Mouse (Mus musculus) kidney, postnatal 36 days (tissue): Measurements from ENCODE around the gene Bcl7a.

ENCODE experiments used
- DNase-seq, 2 experiments: peaks; one replicate each; pipeline ENCODE4 v3.0.0; 2021 to 2022; ENCODE audit warnings: mixed read lengths in 2 of 2

Bcl7a gene

DNA sequence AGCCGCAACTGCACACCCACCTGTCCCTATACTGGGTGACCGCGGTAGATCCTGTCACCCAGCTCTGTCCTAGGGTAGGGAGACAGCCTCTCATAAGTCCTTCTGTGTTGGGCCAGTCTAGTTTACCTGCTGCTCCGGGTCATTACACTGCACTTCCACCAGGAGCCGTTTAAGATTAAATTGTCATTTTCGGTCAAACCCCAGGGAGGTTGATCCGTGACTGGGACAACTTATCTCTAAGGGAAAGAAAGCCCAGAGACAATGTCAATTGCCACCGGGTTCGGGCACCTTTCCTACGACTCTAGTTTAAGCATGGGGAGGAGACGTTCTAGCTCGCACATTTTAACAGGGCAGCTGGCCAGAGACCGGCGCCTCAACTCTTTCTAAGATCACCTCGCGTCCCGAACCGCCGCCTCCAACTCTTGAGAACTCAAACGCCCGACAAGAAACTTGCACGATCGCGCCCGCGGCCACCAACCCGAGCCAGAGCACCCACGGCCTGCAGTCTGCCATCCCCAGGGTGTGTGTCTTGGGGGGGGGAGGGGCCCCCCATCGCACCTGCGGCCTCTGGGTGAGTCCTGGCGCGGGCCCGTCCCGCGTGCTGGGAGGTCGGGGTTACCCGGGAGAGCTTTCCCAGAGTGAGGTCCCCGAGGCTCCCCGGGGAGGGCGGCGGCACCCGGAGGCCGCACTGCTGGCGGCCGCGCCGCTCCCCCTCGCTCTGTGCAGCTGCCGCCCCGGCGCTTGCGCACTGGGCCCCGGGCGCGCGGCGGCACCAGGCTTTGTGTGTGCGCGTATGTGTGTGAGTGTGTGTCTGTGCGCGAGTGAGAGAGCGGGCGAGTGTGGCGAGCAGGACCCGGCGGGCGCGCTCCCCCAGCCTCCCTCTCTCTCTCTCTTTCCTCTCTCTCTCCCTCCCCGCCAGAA lies at the start of gene Bcl7a:
Bcl7a (plus strand) TSS at position 128 of the 921 bp plus-strand sequence.
- peak; percentile 91 to 94 for DNase-seq

DNA sequence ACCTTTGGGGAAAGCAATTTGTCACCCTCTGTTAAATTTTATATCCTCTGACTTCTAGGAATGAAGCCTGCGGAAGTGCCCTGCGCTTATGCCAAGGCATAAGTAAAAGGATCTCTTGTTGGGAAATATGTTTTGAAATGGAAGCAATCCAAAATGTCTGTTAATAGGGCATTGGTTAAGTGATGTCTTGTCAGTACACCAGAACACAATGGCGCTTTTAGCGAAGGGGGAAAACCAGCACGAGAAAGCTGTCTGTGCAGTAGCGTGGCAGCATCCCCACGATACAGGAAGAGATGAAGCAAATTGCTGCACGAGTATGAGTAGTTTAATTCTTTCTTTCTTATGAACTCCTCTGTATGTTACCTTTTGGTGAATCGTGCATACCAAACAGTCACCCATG lies 49.0 kb upstream of the Bcl7a start:
- DNase-seq = no peak

DNA sequence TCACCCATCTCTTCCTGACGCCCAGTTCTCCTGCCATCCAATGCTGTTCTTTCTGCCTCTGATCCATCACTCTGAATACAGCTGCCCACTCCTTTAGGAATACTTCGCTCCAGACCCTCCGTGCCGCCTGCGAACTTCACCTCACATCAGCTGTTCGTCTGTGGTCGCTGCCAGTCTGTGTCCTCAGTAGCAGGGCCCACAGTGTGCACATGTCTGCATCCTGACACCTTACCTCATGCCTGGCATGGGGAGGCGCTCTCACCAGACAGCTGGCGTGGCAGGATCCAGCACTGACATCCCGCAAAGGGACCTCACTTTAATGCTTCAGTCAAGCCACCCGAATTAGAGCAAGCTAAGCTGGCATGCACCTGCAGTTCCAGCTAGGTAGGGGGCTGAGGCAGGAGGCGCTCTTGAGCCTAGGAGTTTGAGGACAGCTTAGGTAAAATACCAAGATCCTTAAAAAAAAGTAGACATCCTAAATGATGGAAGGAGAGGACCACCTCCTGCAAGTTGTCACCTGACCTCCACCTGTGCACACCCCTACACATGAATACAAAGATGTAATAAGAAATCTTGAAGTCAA lies 47.3 kb upstream of the Bcl7a start:
- DNase-seq = peak in 1 of 2 experiments; percentile 63

GRCm38 (mm10) chr5:123296972-123297754 lies 46.5 kb upstream of the Bcl7a start:
- DNase-seq = peak; percentile 53 to 67

DNA sequence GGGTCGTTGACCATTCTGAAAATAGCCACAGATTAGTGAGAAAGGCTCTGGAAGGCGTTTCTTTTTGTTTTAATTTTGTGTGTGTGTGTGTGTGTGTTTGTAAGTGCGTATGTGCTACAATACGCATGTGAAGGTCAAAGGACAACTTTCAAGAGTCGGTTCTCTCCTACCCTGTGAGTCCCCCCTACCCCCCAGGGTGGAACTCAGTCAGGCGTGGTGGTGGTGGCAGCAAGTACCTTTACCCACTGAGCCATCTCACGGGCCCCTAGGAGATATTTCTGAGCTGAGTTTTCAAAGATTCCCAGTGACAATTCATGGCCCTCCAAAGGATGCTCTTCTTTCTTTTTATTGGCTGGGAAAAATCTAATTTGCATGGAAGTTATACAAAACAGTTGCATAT lies 45.8 kb upstream of the Bcl7a start:
- peak in 1 of 2 experiments; percentile 57 for DNase-seq

GRCm38 (mm10) chr5:123298526-123298925 lies 45.1 kb upstream of the Bcl7a start:
- DNase-seq = peak; percentile 34 to 63

GRCm38 (mm10) chr5:123300496-123301034 lies 43.1 kb upstream of the Bcl7a start:
- no peak for DNase-seq

DNA sequence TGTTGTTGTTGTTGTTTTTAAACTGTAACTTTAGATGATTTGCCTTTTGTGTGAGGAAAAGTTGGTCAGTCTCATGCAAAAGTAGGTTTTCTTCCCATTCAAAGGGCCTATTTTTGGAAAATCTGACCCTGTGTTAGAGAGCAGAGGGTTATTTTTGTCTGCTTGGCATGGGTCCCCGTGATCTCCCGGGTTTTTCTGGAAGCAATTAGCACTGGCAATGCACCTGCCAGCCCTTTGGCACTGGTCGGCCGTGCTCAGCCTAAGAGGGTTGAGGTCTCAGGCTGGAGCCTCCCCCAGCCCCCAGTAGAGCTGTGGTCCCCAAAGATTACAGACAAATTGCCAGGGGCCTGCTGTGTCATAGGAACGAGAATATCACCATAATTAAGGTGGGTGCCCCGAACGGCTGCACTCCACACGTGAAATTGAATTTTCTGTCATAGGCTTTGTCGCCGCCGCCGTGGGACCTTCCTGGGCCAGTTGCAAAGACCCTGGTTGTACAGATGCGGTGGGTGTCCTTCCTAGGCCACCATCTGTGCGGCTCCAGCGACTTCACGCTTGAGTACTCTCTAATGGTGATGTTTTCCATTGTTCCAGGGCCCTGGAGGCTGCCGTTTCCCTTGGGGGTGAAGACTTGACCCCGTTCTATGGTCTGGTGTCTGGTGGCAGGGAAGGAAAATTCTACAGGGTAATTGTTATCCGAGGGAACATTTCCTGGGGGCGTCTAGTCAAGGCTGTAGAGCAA lies 41.7 kb upstream of the Bcl7a start:
- no peak for DNase-seq

DNA sequence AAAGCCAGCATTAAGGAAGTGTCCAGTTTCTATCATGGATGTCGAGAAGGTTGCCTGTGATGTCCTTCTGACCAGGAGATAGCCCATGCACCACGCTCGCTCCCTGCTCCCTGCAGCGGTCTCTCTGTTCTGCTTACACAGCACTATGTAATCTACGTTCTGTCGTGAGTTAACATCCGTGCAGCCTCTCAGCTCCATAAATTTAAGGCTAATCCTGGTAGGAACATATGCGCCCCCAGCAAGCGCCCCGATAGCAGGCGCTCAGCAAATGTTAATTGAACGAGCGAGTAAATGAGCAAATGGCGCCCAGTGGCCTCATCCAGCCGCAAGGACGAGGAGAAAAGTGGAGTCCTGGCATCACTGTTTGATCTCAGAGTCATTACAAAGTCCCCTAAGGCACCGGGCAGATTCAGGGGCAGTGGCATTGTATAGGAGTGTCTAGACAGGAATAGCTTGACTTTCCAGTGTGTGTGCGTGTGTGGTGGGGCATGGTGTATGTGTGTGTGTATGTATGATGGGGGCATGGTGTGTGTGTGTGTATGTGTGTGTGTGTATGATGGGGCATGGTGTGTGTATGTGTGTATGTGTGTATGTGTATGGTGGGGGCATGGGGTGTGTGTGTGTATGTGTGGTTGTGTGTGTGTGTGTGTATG lies 35.9 kb upstream of the Bcl7a start:
- no peak for DNase-seq

DNA sequence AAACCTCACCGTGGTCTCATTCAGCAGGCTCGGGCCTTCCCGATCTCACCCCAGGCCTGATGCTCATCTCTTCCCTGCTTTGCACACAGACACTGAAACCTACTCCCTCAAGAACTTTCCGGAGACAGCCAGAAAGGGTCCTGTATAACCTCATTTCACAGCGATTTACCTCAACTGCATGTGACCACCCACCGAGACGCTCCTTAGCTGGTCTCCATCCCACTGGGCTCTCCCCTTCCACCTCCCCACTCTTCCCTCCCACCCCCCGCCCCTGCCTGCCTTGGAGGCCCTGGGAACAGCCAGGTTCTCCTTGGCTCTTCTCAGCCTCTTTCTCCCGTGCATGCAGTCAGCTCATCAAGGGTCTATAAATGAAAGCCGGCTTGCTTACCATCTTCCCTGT lies 33.8 kb upstream of the Bcl7a start:
- no peak for DNase-seq

DNA sequence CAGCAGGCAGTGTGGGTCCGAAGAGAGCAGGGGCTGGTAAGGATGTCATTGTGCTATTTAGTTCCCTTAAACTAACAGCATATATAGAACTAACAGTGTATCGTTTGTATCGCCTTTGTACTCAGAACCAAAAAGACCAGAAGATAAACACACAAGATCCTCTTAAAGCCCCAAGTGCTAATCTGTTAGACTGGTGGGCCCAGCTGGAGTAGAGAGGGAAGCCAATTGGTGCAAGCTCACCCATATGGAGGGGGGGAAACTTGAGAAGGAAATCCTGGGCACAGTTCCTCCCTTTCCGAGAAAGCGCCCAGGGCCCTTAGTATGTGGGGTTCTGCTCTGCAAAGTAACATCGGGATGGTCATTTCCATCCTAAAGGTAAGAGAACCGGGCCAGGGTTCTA lies 33.4 kb upstream of the Bcl7a start:
- DNase-seq = no peak

- DNase-seq = no peak
Measured at GRCm38 (mm10) chr5:123313058-123313630, 30.5 kb upstream of the Bcl7a start.

- no peak for DNase-seq
Measured at GRCm38 (mm10) chr5:123313851-123314380, 29.7 kb upstream of the Bcl7a start.

- DNase-seq = no peak
Measured at GRCm38 (mm10) chr5:123315219-123315866, 28.3 kb upstream of the Bcl7a start.

- DNase-seq = peak in 1 of 2 experiments; percentile 45
Measured at GRCm38 (mm10) chr5:123317992-123318391, 25.6 kb upstream of the Bcl7a start.

DNA sequence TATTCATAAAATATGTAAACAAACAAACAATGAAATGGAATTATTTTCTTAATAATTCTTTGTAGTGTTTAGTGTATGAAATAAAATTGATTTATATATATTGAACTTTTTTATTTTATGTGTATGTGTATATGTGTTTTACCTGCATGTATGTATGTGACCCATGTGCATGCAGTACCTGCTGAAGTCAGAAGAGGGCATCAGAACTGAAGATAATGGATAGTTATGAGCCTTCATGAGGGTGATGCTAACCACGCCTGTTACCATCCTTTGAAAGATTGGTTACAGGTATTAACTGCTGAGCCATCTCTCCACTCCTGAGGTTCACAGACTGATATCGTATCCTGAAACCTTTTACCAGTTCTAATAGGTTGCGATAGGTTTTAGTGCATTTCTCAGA lies 23.5 kb upstream of the Bcl7a start:
- no peak for DNase-seq

- peak in 1 of 2 experiments; percentile 46 for DNase-seq
Measured at GRCm38 (mm10) chr5:123324242-123324641, 19.4 kb upstream of the Bcl7a start.

GRCm38 (mm10) chr5:123326006-123326750 lies 17.5 kb upstream of the Bcl7a start:
- peak; percentile 69 to 79 for DNase-seq

- DNase-seq = peak in 1 of 2 experiments; percentile 54
Measured at GRCm38 (mm10) chr5:123326751-123327148, 16.9 kb upstream of the Bcl7a start.

DNA sequence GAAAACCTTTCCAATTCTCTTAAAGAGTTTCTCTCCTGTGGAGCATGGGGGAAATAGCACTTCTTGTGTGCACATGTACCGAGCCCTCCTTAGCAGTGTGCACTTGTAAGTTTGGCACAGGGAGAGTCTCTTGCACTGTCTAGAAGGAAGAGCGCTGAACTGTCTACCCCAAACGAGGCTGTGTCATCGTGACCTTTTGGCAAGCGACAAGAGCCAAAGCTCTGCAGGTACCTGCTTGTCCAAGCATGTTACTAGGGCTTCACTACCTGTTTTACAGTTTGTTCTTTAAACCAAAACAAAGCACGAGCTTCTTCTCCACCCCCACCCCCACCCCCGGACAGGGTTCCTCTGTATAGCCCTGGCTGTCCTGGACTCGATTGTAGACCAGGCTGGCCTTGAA lies 15.9 kb upstream of the Bcl7a start:
- DNase-seq = peak in 1 of 2 experiments; percentile 54
